Mouse (Mus musculus): ENCODE measurements at regions not wholly inside any gene's neighbourhood (a gene's known extent, or its start where the extent isn't known, plus 50 kb on each side); places are given as distances from the start of the nearest gene placed in this dataset.
A peak's percentile ranks its signal among the peaks of the same experiment; 100 is the strongest.

DNA sequence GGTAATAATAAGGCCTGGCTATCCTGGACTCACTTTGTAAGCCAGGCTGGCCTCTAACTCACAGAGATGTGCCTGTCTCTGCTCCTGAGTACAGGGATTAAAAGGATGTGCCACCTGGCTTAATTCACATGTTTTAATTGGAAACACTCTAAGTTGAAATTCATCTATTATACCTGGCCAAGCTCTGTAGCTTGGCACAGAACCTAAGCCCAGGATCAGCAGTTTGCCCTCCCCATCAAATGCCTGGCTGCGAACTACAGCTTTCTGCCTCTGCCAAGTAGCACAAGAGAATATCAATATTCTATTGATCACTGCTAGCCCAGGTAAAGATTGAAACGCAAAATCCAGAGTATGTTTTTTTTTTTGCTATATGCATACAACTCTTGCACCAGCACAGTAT lies 200.3 kb upstream of the Ccdc122 start:
- H3K9me3 ChIP-seq, result no peaks in the 10 kb centered on the region
- H3K9ac ChIP-seq, result no peak overlapping the region
- H3K4me2 ChIP-seq, result no peak overlapping the region
- no peaks in the 10 kb centered on the region for H3K27me3 ChIP-seq
- peaks cover 8% of the 10 kb centered on the region for H3K4me1 ChIP-seq (replicated peaks)
- H3K27ac ChIP-seq, result no peak overlapping the region
- 93% methylated on average over 2 of the region's 2 CpGs for WGBS
- ATAC-seq (ENCODE audit: low FRiP score), result no peak
- no peak overlapping the region for H3K4me3 ChIP-seq
- no peaks in the 10 kb centered on the region for H3K36me3 ChIP-seq

DNA sequence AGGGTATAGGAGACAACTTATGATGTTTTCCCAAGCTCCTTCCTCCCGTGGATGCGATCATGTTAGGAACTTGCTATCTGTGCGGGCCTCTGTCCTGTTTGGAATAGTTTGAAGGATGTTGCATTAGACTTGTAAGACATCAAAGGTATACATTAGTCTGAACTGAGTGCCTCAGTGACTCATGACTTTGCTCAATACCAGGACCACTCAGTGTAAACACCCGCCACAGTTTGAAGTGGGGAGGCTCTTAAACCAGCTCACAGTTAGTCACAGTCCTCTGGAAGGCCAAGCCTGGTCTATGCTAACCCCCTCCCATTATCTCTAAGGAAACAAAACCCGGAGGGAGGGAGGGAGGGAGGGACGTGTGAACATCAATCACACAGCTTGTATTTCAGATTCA lies 202.5 kb upstream of the Ccdc122 start:
- H3K27ac ChIP-seq, result no peak overlapping the region
- ATAC-seq (ENCODE audit: low FRiP score), result no peak
- H3K36me3 ChIP-seq, result no peaks in the 10 kb centered on the region
- no peaks in the 10 kb centered on the region for H3K27me3 ChIP-seq
- no peaks in the 10 kb centered on the region for H3K9me3 ChIP-seq
- H3K4me2 ChIP-seq, result no peak overlapping the region
- WGBS, result 52% methylated on average over 6 of the region's 6 CpGs
- H3K4me3 ChIP-seq, result no peak overlapping the region
- H3K9ac ChIP-seq, result no peak overlapping the region
- H3K4me1 ChIP-seq (replicated peaks), result peaks cover 8% of the 10 kb centered on the region

DNA sequence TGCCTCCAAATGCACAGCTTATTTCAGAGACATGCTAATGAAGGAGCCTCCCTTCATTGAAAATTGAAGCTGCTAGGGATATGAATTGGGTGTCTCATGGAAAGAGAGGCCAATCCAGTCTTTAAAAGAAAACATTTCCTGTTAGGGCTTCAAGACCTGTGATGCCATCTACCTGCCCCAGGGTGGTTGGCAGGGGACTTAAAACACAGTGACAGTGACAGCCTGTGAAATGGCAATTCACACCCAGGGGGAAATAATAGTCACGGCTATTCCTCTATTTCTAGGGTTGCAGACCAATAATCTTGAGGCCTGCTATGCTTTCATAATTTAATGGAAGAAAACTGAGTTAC lies 207.4 kb upstream of the Ccdc122 start:
- no peaks in the 10 kb centered on the region for H3K36me3 ChIP-seq

DNA sequence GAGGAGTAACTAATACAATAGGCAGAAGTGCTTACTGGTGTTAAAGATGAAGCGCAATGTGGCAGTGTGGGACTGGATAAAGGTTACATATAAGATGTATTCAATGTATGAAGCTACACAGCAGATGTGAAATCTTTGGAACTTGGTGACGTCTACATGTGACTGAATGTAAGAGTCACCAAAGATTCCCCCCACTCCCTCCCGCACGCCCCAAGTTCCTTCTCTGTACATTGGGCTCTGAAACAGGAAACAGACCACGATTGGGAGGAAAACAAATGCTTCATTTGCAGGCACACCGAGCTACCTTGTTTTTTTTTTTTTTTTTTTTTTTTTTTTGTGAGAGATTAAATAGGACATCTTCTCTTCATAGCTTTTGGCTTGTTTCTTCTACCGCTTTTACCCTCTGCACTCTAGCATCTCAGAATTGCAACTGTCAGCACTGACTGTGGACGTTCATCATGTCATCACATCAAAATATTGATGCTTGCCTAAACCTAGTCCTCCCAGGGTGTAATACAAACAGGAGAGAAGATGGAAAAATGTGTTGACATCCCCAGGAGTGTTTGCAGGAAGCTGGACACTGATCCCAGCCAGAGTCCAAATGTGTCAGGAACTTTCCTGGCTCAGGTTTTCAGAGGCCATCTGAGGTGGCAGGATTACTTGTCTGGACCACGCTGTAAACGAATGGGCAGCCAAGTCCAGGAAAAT lies 208.0 kb upstream of the Ccdc122 start:
- H3K9ac ChIP-seq, result no peak overlapping the region
- no peak overlapping the region for H3K4me2 ChIP-seq
- H3K27ac ChIP-seq, result no peak overlapping the region
- H3K9me3 ChIP-seq, result no peaks in the 10 kb centered on the region
- no peak for ATAC-seq (ENCODE audit: low FRiP score)
- H3K36me3 ChIP-seq, result no peaks in the 10 kb centered on the region
- H3K27me3 ChIP-seq, result no peaks in the 10 kb centered on the region
- no peaks in the 10 kb centered on the region for H3K4me1 ChIP-seq (replicated peaks)
- 80% methylated on average over 10 of the region's 10 CpGs for WGBS
- no peak overlapping the region for H3K4me3 ChIP-seq

More for the DNA sequence above, 207.4 kb upstream of the Ccdc122 start:
- H3K9me3 ChIP-seq, result no peaks in the 10 kb centered on the region
- no peak overlapping the region for H3K9ac ChIP-seq
- H3K4me2 ChIP-seq, result no peak overlapping the region
- H3K4me1 ChIP-seq (replicated peaks), result no peaks in the 10 kb centered on the region
- no peak for ATAC-seq (ENCODE audit: low FRiP score)
- H3K4me3 ChIP-seq, result no peak overlapping the region
- H3K27me3 ChIP-seq, result no peaks in the 10 kb centered on the region
- H3K27ac ChIP-seq, result no peak overlapping the region
- WGBS, result 85% methylated on average over 1 of the region's 1 CpGs

DNA sequence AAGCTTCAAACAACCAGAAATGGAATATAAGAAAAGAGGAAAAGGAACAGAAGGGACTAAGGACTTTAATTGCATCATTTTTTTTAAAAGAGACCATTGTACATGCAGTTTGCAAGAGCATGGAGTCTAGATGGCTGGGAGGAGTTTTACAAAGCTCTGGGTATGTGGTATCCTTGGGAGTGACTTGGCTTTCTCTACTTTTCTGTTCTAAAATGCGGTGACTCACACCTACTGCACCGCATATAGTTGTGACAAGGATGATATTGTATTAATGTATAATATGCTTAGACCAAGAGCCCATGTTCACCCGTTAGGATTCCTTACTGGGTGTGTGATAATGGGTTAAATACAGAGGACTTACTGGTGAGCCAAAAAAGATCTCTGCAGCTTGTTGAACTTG lies 212.5 kb upstream of the Ccdc122 start:
- 93% methylated on average over 3 of the region's 3 CpGs for WGBS
- H3K27ac ChIP-seq, result no peak overlapping the region
- no peak overlapping the region for H3K9ac ChIP-seq
- 0 out of 2 replicates have a peak, but pooled peaks cover 8% of the 10 kb centered on the region for H3K4me1 ChIP-seq (replicated peaks)
- H3K9me3 ChIP-seq, result no peaks in the 10 kb centered on the region
- H3K27me3 ChIP-seq, result no peaks in the 10 kb centered on the region
- H3K36me3 ChIP-seq, result no peaks in the 10 kb centered on the region
- no peak overlapping the region for H3K4me2 ChIP-seq
- ATAC-seq (ENCODE audit: low FRiP score), result no peak
- no peak overlapping the region for H3K4me3 ChIP-seq

DNA sequence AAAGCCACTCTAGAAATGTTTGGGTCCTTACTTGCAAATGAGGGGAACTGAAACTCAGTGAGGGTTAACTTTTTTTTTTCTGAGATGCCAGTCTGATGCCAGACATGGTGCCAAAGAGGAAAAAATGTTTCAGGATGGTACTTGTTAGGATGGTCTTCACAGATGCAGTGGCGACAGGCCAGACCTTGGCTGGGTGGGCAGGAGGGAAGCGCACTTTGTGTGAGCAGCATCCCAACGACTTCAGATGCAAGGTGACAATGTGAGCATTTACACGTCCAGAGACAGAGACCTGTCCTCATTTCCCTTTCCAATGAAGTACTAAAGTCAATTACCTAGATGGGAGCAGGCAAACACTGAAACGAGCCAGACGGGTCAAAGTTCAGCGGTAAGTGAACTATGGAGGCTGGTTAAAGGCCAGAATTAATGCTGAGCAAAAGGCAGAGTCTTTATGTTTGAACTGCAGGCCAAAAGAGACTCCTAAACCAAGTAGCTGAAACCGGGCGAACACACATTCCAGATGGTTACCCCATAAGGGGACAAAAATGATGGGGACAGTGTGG lies 213.7 kb upstream of the Ccdc122 start:
- no peak overlapping the region for H3K27ac ChIP-seq
- no peak overlapping the region for H3K4me2 ChIP-seq
- no peaks in the 10 kb centered on the region for H3K36me3 ChIP-seq
- no peaks in the 10 kb centered on the region for H3K27me3 ChIP-seq
- no peaks in the 10 kb centered on the region for H3K9me3 ChIP-seq
- H3K9ac ChIP-seq, result no peak overlapping the region
- ATAC-seq (ENCODE audit: low FRiP score), result no peak
- H3K4me1 ChIP-seq (replicated peaks), result peaks cover 16% of the 10 kb centered on the region
- H3K4me3 ChIP-seq, result no peak overlapping the region
- 77% methylated on average over 9 of the region's 9 CpGs for WGBS

DNA sequence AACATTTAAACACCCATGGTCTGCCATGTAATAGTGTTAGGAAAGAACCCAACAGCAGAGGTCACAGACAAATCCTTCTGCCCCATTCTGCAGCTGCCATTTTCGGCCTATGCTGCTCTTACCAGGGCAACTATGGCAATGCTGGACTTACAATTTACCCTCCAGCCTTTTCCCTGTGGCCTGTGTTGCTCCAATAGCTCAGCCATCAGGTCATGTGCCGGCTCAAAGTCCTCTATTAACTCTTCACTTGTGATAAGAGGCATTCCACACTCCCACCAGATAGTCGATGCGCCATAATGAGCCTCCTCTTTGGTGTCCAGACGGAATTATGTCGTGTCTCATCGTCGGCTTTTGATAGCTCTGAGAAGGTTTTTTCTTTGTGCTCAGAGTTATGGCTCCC lies 214.7 kb upstream of the Ccdc122 start:
- Histone ChIP-seq H3K4me3 (no peak overlapping the region), H3K4me1 (replicated peaks) (peaks cover 16% of the 10 kb centered on the region), H3K9me3 (no peaks in the 10 kb centered on the region), H3K27ac (no peak overlapping the region), H3K9ac (no peak overlapping the region), H3K36me3 (no peaks in the 10 kb centered on the region), H3K27me3 (no peaks in the 10 kb centered on the region), H3K4me2 (no peak overlapping the region)
- WGBS, result 84% methylated on average over 8 of the region's 8 CpGs
- no peak for ATAC-seq (ENCODE audit: low FRiP score)

DNA sequence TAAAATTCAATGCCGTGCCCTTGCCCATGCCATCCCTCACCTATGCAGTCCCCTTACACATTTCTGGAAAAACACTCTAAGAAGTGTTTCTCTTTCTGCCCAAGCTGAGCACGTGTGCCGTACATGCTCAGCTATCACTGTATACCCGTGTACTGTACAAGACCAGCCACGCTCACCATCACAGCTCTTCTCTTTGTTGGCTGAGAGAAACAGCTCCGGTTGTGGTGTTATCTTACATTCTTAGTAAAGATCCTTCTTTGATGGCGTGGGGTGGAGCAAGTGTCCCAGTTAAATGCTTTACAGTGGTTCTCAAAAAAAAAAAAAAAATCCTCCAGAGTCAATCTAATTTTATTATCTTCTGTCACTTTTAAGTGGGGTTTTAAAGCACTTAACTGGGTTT lies 215.1 kb upstream of the Ccdc122 start:
- H3K4me3 ChIP-seq, result no peak overlapping the region
- 93% methylated on average over 7 of the region's 7 CpGs for WGBS
- H3K27me3 ChIP-seq, result no peaks in the 10 kb centered on the region

DNA sequence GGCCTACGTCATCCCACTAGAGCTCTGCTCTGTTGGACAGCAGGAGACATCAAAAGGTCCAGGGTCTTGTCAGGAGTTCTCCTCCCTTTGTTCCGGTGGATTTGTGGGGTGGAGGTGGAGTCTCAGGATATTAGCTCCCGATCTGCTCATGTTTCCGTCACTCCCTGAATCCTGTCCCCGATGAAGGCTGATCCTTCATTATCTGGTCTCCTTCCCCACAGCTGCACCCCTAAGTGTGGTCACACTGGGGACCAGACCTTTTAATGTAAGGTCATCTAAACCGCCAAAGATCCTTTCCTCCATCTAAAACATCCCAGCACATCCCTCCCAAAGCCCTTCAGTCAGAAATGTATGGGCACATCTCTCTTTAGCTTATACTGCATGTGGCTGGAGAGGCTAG lies 215.6 kb upstream of the Ccdc122 start:
- no peak overlapping the region for H3K27ac ChIP-seq
- no peak overlapping the region for H3K4me3 ChIP-seq
- WGBS, result 69% methylated on average over 6 of the region's 6 CpGs
- H3K4me2 ChIP-seq, result no peak overlapping the region
- peaks cover 16% of the 10 kb centered on the region for H3K4me1 ChIP-seq (replicated peaks)
- H3K9ac ChIP-seq, result no peak overlapping the region
- no peaks in the 10 kb centered on the region for H3K27me3 ChIP-seq
- H3K36me3 ChIP-seq, result no peaks in the 10 kb centered on the region
- no peak for ATAC-seq (ENCODE audit: low FRiP score)
- no peaks in the 10 kb centered on the region for H3K9me3 ChIP-seq

More for the DNA sequence above, 215.1 kb upstream of the Ccdc122 start:
- Histone ChIP-seq H3K27ac (no peak overlapping the region), H3K9me3 (no peaks in the 10 kb centered on the region), H3K4me1 (replicated peaks) (peaks cover 16% of the 10 kb centered on the region), H3K9ac (no peak overlapping the region), H3K4me2 (no peak overlapping the region), H3K36me3 (no peaks in the 10 kb centered on the region)
- no peak for ATAC-seq (ENCODE audit: low FRiP score)

DNA sequence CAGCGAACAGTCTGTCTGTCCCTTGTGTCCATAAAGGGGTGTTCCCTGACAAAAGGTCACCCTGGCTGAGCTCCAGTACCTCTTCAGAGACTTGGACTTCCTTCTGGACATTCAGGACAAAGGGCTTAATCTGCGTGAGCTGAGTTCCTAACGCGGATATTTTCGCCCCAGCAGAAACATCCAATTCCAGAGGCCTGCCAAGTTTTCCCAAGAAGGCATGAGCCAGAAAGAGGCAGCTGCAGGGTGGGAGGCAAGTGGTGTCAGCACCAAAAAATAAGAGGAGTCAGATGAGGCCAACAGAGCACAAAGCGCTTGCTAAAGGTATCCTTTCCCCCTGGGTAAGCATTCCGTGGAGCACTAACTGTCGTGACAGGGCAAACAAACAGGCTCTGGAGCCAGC lies 216.9 kb upstream of the Ccdc122 start:
- 22% methylated on average over 8 of the region's 8 CpGs for WGBS
- no peak overlapping the region for H3K4me3 ChIP-seq
- no peak overlapping the region for H3K4me2 ChIP-seq
- H3K9ac ChIP-seq, result no peak overlapping the region
- ATAC-seq (ENCODE audit: low FRiP score), result 0 out of 2 replicates have a peak, but pooled peaks have one; percentile 36
- H3K27me3 ChIP-seq, result no peaks in the 10 kb centered on the region
- H3K36me3 ChIP-seq, result no peaks in the 10 kb centered on the region
- peaks cover 16% of the 10 kb centered on the region for H3K4me1 ChIP-seq (replicated peaks)
- no peaks in the 10 kb centered on the region for H3K9me3 ChIP-seq
- H3K27ac ChIP-seq, result peak overlapping the region; percentile 13; the same call in 1 of the 2 replicates

DNA sequence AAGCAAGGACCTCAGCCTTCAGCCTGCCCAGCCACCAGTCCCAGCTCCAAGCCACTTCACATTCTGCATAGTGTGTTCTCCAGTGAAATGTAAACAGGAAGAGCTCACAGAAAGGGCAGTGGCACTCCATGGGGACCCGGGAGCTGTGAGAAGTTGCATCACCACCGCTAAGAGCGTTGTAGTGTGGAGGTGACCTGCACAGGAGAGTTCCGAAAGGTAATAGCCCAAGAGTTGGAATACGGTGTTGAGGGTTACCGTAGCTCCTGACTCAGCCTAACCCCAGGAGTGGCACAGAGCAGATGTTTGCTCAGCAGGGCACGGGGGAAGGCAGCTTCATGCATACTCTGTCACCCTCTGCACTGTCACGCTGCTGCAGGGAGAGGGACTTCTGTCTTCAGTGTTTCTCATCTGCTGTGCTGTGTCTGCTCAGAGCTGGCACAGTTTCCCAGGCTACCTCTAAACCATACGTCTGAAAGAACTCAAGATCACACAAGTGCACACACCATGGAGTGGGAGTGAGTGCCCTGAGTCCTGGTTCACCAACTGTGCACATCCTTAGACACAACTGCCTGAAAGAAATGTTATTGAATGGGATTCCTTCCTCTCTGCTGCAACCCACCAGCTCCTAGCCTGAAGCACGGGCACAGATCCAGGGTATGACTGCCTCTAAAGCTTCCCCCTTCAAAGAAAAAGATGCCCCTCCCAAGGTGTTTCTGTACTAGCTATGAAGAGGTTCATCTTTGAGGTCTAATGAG lies 218.1 kb upstream of the Ccdc122 start:
- Histone ChIP-seq H3K27me3 (no peaks in the 10 kb centered on the region), H3K36me3 (no peaks in the 10 kb centered on the region), H3K4me2 (no peak overlapping the region), H3K4me1 (replicated peaks) (peaks cover 24% of the 10 kb centered on the region), H3K4me3 (no peak overlapping the region), H3K27ac (no peak overlapping the region), H3K9me3 (no peaks in the 10 kb centered on the region), H3K9ac (no peak overlapping the region)
- WGBS, result 67% methylated on average over 10 of the region's 10 CpGs
- no peak for ATAC-seq (ENCODE audit: low FRiP score)

DNA sequence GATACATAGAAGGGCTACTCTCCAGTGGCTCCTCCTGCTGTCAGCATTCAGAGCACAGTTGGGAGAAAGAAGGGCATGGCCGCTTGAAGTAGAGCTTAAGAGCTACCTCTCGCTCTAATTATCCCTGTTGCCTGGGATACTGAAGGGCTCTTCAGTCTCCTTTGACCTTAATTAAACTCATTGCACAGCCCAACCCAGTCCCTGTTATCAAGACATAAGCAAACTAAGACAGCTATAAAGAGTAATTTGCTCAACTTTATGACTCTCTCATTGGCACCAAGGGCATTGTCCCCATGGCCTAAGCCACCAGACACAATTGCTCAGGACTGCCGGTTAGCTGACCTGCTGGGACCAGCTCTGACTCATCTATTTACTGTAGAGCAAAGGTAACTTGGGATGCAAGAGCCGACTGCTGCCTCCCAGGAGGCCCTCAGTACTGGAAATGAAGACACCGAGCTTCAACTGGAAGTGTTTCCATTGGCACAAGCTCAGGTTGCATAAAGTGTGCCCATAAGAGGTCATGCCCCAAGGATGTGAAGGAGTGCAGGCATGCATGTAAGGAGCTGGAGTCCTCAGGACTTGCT lies 219.3 kb upstream of the Ccdc122 start:
- Histone ChIP-seq H3K9me3 (no peaks in the 10 kb centered on the region), H3K36me3 (no peaks in the 10 kb centered on the region), H3K4me1 (replicated peaks) (peaks cover 24% of the 10 kb centered on the region), H3K9ac (no peak overlapping the region), H3K27me3 (no peaks in the 10 kb centered on the region), H3K4me2 (no peak overlapping the region), H3K27ac (no peak overlapping the region), H3K4me3 (no peak overlapping the region)
- WGBS, result 70% methylated on average over 5 of the region's 5 CpGs
- no peak for ATAC-seq (ENCODE audit: low FRiP score)

All from hindbrain, embryonic 13.5 days (tissue).